8 mouse cellular contexts compared by ENCODE assay signal in the genomic region with DNA sequence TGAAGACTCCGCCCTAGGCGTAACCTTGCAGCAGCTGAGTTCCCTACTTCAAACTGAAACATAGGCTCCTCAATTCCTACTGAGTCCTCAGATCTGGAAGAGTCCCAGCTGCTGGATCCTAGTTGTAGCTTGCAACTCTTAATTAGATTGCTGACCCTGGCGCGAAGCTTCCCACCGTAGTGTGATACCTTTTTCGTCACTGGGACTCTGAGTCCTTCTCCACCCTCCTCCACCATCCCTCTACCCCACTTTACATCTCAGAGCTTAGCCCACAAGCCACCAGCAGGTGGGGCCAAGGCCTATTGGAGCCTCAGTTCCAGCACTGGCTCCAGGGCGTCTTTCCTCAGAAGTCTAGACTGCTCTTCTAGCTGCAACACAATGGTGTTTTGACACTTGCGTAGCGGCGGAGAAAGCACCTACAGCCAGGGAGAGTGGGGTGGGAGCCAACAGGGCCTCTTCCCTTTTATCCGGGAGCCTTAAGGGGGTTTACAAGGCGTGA. TPM values are rescaled to one million over a fixed set of nuclear protein-coding genes. Genes with fewer than 3 reads are reported as not detected.
A peak's percentile ranks its signal among the peaks of the same experiment; 100 is the strongest.
DNase-seq lines count a peak whose midpoint lies in the region; ATAC-seq lines count a peak whose summit lies in the region.

Gpr108 (minus strand) TSS at position 246 of the 499 bp plus-strand sequence.

- H3K4me3 ChIP-seq in hindbrain, embryonic 16.5 days (ENCODE audit: low read length): peak within 1 kb of the TSS; percentile 79
- peak within 1 kb of the TSS; percentile 89 for H3K4me3 ChIP-seq in macrophage (ENCODE audit: inconsistent target)

- peak within 1 kb of the TSS; percentile 99 for H3K27ac ChIP-seq in hindbrain, embryonic 16.5 days (ENCODE audit: low read depth, low read length)
- H3K27ac ChIP-seq in macrophage: peak within 1 kb of the TSS; percentile 72

- peak within 1 kb of the TSS; percentile 93 for H3K4me2 ChIP-seq in hindbrain, embryonic 16.5 days (ENCODE audit: low read length)

- WGBS in hindbrain, embryonic 16.5 days: 1% methylated on average over 12 of the region's 12 CpGs
- under 1% methylated on average over 12 of the region's 12 CpGs for WGBS in macrophage (ENCODE audit: missing documents)

- H3K36me3 ChIP-seq in hindbrain, embryonic 16.5 days (ENCODE audit: control insufficient read depth, insufficient read depth, low read length): no peaks in the 10 kb centered on the region
- H3K36me3 ChIP-seq in macrophage (ENCODE audit: inconsistent target): peaks cover 25% of the 10 kb centered on the region

- H3K9me3 ChIP-seq in hindbrain, embryonic 16.5 days (ENCODE audit: control insufficient read depth, low read length): no peaks in the 10 kb centered on the region

- ATAC-seq in hindbrain, embryonic 16.5 days: peak; percentile 50

- peaks cover 7% of the 10 kb centered on the region; the same call in 1 of the 2 replicates for H3K79me2 ChIP-seq in macrophage (ENCODE audit: inconsistent target)

- peak; percentile 96 for DNase-seq in ZHBTc4 (ENCODE audit: low read depth, low spot score)
- DNase-seq in cerebellum, postnatal 4 days (ENCODE audit: low spot score in 2 of 2): peak; percentile 57 to 82
- DNase-seq in gastrocnemius, adult 18-20 months (ENCODE audit: low spot score): peak; percentile 90
- DNase-seq in left cerebral cortex, adult 18-20 months (ENCODE audit: low spot score in 2 of 2): peak; percentile 86 to 90
- peak; percentile 93 for DNase-seq in right cerebral cortex, adult 18-20 months
- peak; percentile 66 for DNase-seq in urinary bladder, postnatal 25 days (ENCODE audit: low spot score)

- H3K27me3 ChIP-seq in hindbrain, embryonic 16.5 days (replicated peaks; ENCODE audit: control insufficient read depth, insufficient read depth, low read length): 0 out of 2 replicates have a peak, but pooled peaks cover 2% of the 10 kb centered on the region

- peak within 1 kb of the TSS; percentile 87 for H3K9ac ChIP-seq in hindbrain, embryonic 16.5 days (ENCODE audit: low read depth, low read length)

- peaks cover 29% of the 10 kb centered on the region for H3K4me1 ChIP-seq in hindbrain, embryonic 16.5 days (ENCODE audit: control insufficient read depth, insufficient read depth, low read depth, low read length)

RNA-seq across cellular contexts. Expression of gene Gpr108, which starts in this region (rescaled TPM):
- 10 to 100 TPM; 22.6 to 25.4 TPM for total RNA-seq in gastrocnemius, adult 18-20 months (2021)
- 22.8 and 24.2 TPM in 2 replicates for polyA plus RNA-seq in hindbrain, embryonic 16.5 days (2015; fragmentation: Nextera tagmentation; extraction: Ambion mirVana)
- total RNA-seq in left cerebral cortex, adult 18-20 months (2021): 10 to 100 TPM; 24.1 to 26.7 TPM
- 10 to 100 TPM; 24.7 to 90.1 (median 45.8) TPM for total RNA-seq in macrophage (2018; cell fraction: chromatin; rRNA removed)
- 10 to 100 TPM; 34.9 to 64.9 (median 53.9) TPM for total RNA-seq in macrophage (2018; cell fraction: cytosol; rRNA removed)
- total RNA-seq in macrophage (2018; cell fraction: nucleus; rRNA removed): 10 to 100 TPM; 41.5 to 96.3 (median 60.9) TPM
- 44.3 to 68.7 TPM (median 50.3 TPM) in 3 replicates for polyA plus RNA-seq in macrophage (2018)

Comparison
In these comparisons a context has a peak if more than half of its experiments do, and no peak if none do; other contexts are left out.
1. Peak in every context shown above with its lines: DNase-seq, ATAC-seq, H3K4me3 ChIP-seq and H3K27ac ChIP-seq.